8 mouse cellular contexts compared by ENCODE assay signal in the genomic region with DNA sequence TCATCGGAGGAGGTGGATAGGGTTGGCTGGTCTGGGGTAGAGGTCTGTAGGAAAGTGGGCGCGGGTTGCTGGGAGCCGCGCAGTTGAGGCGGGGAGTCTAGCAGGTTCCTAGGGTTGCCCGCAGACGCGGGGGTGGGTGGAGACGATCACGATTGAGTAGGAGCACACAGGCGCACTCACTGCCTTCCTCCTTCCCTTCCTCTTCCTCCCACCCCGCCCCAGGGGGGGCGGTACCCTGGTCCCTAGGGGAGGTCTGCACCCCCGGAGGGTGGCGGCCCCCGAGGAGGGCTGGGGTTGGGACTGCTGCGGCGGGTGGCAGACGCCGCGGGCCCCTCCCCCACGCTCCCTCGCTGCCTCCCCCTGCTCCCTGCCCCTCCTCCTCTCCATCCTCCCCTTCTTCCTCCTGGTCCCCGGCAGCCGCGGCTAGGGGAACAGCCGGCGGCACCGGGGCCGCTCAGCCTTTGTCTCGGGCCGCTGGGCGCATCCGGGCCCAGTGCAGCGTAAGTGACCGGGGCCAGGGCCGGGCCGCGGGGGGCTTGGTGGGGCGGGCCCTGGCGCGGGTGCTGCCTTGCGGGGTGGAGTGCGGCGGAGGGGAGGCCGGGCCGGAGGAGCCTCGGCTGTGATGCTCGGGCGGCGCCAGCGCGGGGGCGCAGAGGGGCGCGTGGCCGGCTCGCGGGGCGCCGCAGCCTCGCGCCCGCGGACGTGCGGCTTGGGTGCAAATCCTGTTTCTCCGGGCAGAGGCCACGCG. TPM values are rescaled to one million over a fixed set of nuclear protein-coding genes. Genes with fewer than 3 reads are reported as not detected.
DNase-seq lines count a peak whose midpoint lies in the region; ATAC-seq and TF ChIP-seq lines count a peak whose summit lies in the region.

A gene (plus strand): TSS at position 139 of the 748 bp plus-strand sequence.

- TF ChIP-seq CTCF in lung, embryonic 14.5 days (IDR thresholded peaks at IDR 0.05; ENCODE audit: low read depth), result no peak

- peak; percentile 14 to 19 for DNase-seq in B cell, adult 2 months
- DNase-seq in embryo, embryonic 9.5 days (ENCODE audit: extremely low spot score), result peak; percentile 76
- peak; percentile 53 to 66 for DNase-seq in layer of hippocampus, adult 8-10 months (ENCODE audit: low spot score in 2 of 2)
- DNase-seq in lung, embryonic 14.5 days, result peak; percentile 66
- peak; percentile 82 for DNase-seq in retina, postnatal 1 day
- no peak for DNase-seq in urinary bladder, postnatal 25 days (ENCODE audit: low spot score)

- no peaks in the 10 kb centered on the region for H3K9me3 ChIP-seq in heart, embryonic 12.5 days (replicated peaks)
- no peaks in the 10 kb centered on the region for H3K9me3 ChIP-seq in lung, embryonic 14.5 days (ENCODE audit: low read depth, low read length)

- peak; percentile 49 for ATAC-seq in activated CD4-positive, CD25-positive, alpha-beta regulatory T cell, adult 4 months
- ATAC-seq in heart, embryonic 12.5 days (ENCODE audit: insufficient number of reproducible peaks, low FRiP score), result peak; percentile 83
- peak; percentile 93 for ATAC-seq in lung, embryonic 14.5 days (ENCODE audit: insufficient read depth)

- peak within 1 kb of the TSS; percentile 84 for H3K4me3 ChIP-seq in heart, embryonic 12.5 days
- peak within 1 kb of the TSS; percentile 71 for H3K4me3 ChIP-seq in lung, embryonic 14.5 days (ENCODE audit: low read depth, low read length)

- 0 out of 2 replicates have a peak, but pooled peaks cover 3% of the 10 kb centered on the region for H3K4me1 ChIP-seq in heart, embryonic 12.5 days (replicated peaks)
- H3K4me1 ChIP-seq in lung, embryonic 14.5 days (ENCODE audit: insufficient read depth), result no peaks in the 10 kb centered on the region

- H3K27ac ChIP-seq in heart, embryonic 12.5 days (ENCODE audit: poor library complexity, severe bottlenecking), result no peak within 1 kb of the TSS
- H3K27ac ChIP-seq in lung, embryonic 14.5 days (ENCODE audit: low read depth), result 0 out of 2 replicates have a peak within 1 kb of the TSS, but pooled peaks have one; percentile 30

- no peaks in the 10 kb centered on the region for H3K27me3 ChIP-seq in heart, embryonic 12.5 days (replicated peaks)
- H3K27me3 ChIP-seq in lung, embryonic 14.5 days (ENCODE audit: insufficient read depth, low read length), result no peaks in the 10 kb centered on the region

- peak within 1 kb of the TSS; percentile 81 for H3K9ac ChIP-seq in heart, embryonic 12.5 days
- peak within 1 kb of the TSS; percentile 71 for H3K9ac ChIP-seq in lung, embryonic 14.5 days

- peak within 1 kb of the TSS; percentile 94 for H3K4me2 ChIP-seq in heart, embryonic 12.5 days
- peak within 1 kb of the TSS; percentile 86 for H3K4me2 ChIP-seq in lung, embryonic 14.5 days

- under 1% methylated on average over 64 of the region's 71 CpGs for WGBS in heart, embryonic 12.5 days
- WGBS in lung, embryonic 14.5 days, result under 1% methylated on average over 45 of the region's 71 CpGs

- H3K36me3 ChIP-seq in heart, embryonic 12.5 days, result no peaks in the 10 kb centered on the region
- no peaks in the 10 kb centered on the region for H3K36me3 ChIP-seq in lung, embryonic 14.5 days (ENCODE audit: insufficient read depth)

RNA-seq across cellular contexts. Expression of the gene that starts here (rescaled TPM):
- 1 to 10 TPM; 4.1 to 5.0 TPM for polyA plus RNA-seq in activated CD4-positive, CD25-positive, alpha-beta regulatory T cell, adult 4 months (2017; shearing (Covaris generic))
- 3.0 and 3.1 TPM in 2 replicates for polyA plus RNA-seq in heart, embryonic 12.5 days (2016; fragmentation: Nextera tagmentation; extraction: Ambion mirVana)
- 10 to 100 TPM; 19.2 to 30.2 (median 22.7) TPM for total RNA-seq in layer of hippocampus, adult 8-10 months (2022)
- polyA plus RNA-seq in lung, embryonic 14.5 days (2014; fragmentation: Nextera tagmentation; extraction: Ambion mirVana), result 4.6 and 6.0 TPM in 2 replicates
